In the genomic region with DNA sequence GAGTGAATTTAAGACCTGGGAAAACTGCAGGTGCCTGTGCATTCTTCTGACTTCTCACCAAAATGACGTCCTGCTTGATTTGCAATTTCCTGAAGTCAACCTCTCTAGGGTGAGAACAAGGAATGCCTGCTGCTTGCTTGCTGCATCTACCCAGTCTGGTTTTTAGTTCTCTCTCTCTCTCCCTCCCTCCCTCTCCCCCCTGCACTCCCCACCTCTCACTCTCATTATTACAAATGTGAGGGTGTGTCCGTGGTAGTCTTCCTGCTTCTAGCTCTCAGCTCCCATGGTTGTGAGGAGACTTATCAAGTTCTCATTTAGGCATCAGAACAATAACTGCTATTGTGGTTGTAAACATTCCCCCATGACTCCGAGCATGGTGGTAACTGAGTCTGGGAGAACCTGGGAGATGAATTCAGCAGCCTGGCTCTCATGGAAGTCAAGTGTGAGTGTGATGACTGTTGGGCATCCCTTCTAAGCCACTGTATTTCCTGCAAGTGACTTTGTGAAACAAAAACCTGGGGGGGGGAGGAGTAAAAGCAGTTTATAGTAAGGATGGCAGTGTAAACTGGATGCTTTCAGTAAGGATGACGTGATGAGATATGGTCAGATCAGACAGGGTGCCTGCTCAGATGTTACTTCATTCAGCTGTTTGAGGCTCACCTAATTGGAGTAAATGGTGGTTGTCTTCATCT, we compare ENCODE assay signal across 22 mouse cellular contexts.
DNase-seq lines count a peak whose midpoint lies in the region; ATAC-seq and TF ChIP-seq lines count a peak whose summit lies in the region.
"Had no signal": no experiment of that assay in that cellular context is flagged by ENCODE, and none has a peak within 500 bp of the region (broad histone marks: within the 10 kb centered on the region; RNA-seq: fewer than 3 reads in every experiment).

No protein-coding gene starts in this region.

- peaks cover 100% of the 10 kb centered on the region for H3K4me1 ChIP-seq in megakaryocyte, embryonic 14.5 days
- H3K4me1 ChIP-seq in CH12.LX (ENCODE audit: control insufficient read depth in 1 of 2, insufficient read depth in 2 of 2): peaks cover 8 to 71% of the 10 kb centered on the region in 2 experiments; a peak in 3 of 4 replicates
- H3K4me1 ChIP-seq in midbrain, embryonic 15.5 days: peaks cover 7% of the 10 kb centered on the region

- no peak overlapping the region for H3K4me2 ChIP-seq in CH12.LX (ENCODE audit: insufficient read depth, low read depth, poor library complexity, severe bottlenecking)
- no peak overlapping the region for H3K4me2 ChIP-seq in midbrain, embryonic 15.5 days
- H3K4me2 ChIP-seq: heart, embryonic 11.5 days; heart, embryonic 15.5 days; hindbrain, embryonic 13.5 days had no signal

- peaks cover 99% of the 10 kb centered on the region for H3K36me3 ChIP-seq in megakaryocyte, embryonic 14.5 days (replicated peaks; ENCODE audit: low read length)
- H3K36me3 ChIP-seq in CH12.LX (replicated peaks in 1 of 2; ENCODE audit: control insufficient read depth in 1 of 2, insufficient read depth in 1 of 2, low read length in 1 of 2): peaks cover 0 to 4% of the 10 kb centered on the region in 2 experiments
- no peaks in the 10 kb centered on the region for H3K36me3 ChIP-seq in midbrain, embryonic 15.5 days (replicated peaks)
- H3K36me3 ChIP-seq: heart, embryonic 15.5 days had no signal

- TF ChIP-seq CTCF in CH12.LX (conservative IDR thresholded peaks at IDR 0.05 in 1 of 2, IDR thresholded peaks at IDR 0.05 in 1 of 2; ENCODE audit: low read depth in 2 of 2, low read length in 2 of 2): no peak

- no peak overlapping the region for H3K27ac ChIP-seq in CH12.LX (ENCODE audit: insufficient read depth, low read depth)
- H3K27ac ChIP-seq in midbrain, embryonic 15.5 days: no peak overlapping the region
- H3K27ac ChIP-seq: embryonic facial prominence, embryonic 10.5 days; hindbrain, embryonic 13.5 days; hindbrain, postnatal 0 days had no signal

- 83% methylated on average over 4 of the region's 4 CpGs for WGBS in midbrain, embryonic 15.5 days

- dilution Hi-C loops in CH12.LX (cut with MboI; ENCODE audit: extremely low pct_ligation_motif_present, extremely low pct_unique_long_range_greater_than_20kb, low sequenced_read_pairs): no loop called here

- TF ChIP-seq POLR2A in CH12.LX (IDR thresholded peaks at IDR 0.05; ENCODE audit: low read depth, low read length): no peak

- no peaks in the 10 kb centered on the region for H3K27me3 ChIP-seq in megakaryocyte, embryonic 14.5 days (replicated peaks)
- no peaks in the 10 kb centered on the region for H3K27me3 ChIP-seq in CH12.LX (replicated peaks)
- H3K27me3 ChIP-seq in midbrain, embryonic 15.5 days (replicated peaks): no peaks in the 10 kb centered on the region
- H3K27me3 ChIP-seq: heart, embryonic 15.5 days; hindbrain, embryonic 13.5 days; Patski had no signal

- no peaks in the 10 kb centered on the region for H3K79me2 ChIP-seq in CH12.LX (replicated peaks; ENCODE audit: control insufficient read depth, extremely low read depth, insufficient read depth, poor library complexity, severe bottlenecking)

- 0 out of 2 replicates have a peak, but pooled peaks have one; percentile 43 for TF ChIP-seq EP300 in CH12.LX (IDR thresholded peaks at IDR 0.05; ENCODE audit: low read length)

- no peaks in the 10 kb centered on the region for H3K9me3 ChIP-seq in megakaryocyte, embryonic 14.5 days
- no peaks in the 10 kb centered on the region for H3K9me3 ChIP-seq in CH12.LX (replicated peaks; ENCODE audit: low read length)
- H3K9me3 ChIP-seq in midbrain, embryonic 15.5 days: no peaks in the 10 kb centered on the region
- H3K9me3 ChIP-seq: embryonic facial prominence, embryonic 10.5 days; heart, embryonic 15.5 days; hindbrain, embryonic 13.5 days had no signal

- TF ChIP-seq RAD21 in CH12.LX (IDR thresholded peaks at IDR 0.05; ENCODE audit: low read depth, low read length): no peak

- in situ Hi-C loops in CH12.LX (cut with MboI; ENCODE audit: low pct_ligation_motif_present, low pct_unique_long_range_greater_than_20kb, low sequenced_read_pairs): no loop called here

- no peak overlapping the region for H3K9ac ChIP-seq in CH12.LX (ENCODE audit: insufficient read depth, low read depth)
- H3K9ac ChIP-seq in midbrain, embryonic 15.5 days: no peak overlapping the region
- H3K9ac ChIP-seq: heart, embryonic 15.5 days; hindbrain, embryonic 13.5 days had no signal

- ATAC-seq in megakaryocyte, adult 5-6 weeks (ENCODE audit: poor library complexity, severe bottlenecking): no peak; the same call in 1 of the 2 replicates
- ATAC-seq in inflammation-experienced regulatory T-cells, adult 6 months: peak; percentile 11
- ATAC-seq in midbrain, embryonic 15.5 days (replicated peaks): no peak
- ATAC-seq: forebrain, embryonic 14.5 days; hindbrain, postnatal 0 days; Patski had no signal

- DNase-seq in CD4-positive helper T cell, adult 2 months (ENCODE audit: low read depth, low spot score): peak; percentile 70
- DNase-seq in CH12.LX (ENCODE audit: extremely low read depth): peak; percentile 35
- DNase-seq in lung, postnatal 25 days (ENCODE audit: low spot score): no peak
- DNase-seq: adrenal gland, adult 2 months; adrenal gland, postnatal 25 days; cerebellum, adult 18-20 months; cerebellum, adult 9-11 months; cerebellum, postnatal 36 days; gastrocnemius, postnatal 36 days; heart, adult 18-20 months; heart, postnatal 14 days had no signal

- H3K4me3 ChIP-seq in megakaryocyte, embryonic 14.5 days (replicated peaks): peak overlapping the region; percentile 62
- no peak overlapping the region for H3K4me3 ChIP-seq in CH12.LX (replicated peaks in 1 of 3; ENCODE audit: low read depth in 2 of 3, low read length in 2 of 3, poor library complexity in 1 of 3)
- H3K4me3 ChIP-seq in midbrain, embryonic 15.5 days: no peak overlapping the region
- H3K4me3 ChIP-seq: embryonic facial prominence, embryonic 10.5 days; heart, embryonic 15.5 days; hindbrain, embryonic 13.5 days had no signal

TF ChIP-seq in CH12.LX, 34 proteins besides CTCF, POLR2A, EP300 and RAD21:
- TF ChIP-seq ETS1 (conservative IDR thresholded peaks at IDR 0.05; ENCODE audit: low read depth, low read length): 0 out of 2 replicates have a peak, but pooled peaks have one; percentile 16
- TF ChIP-seq SIN3A (IDR thresholded peaks at IDR 0.05; ENCODE audit: low read length): peak; percentile 30; the same call in 1 of the 2 replicates
- peak; percentile 58 for TF ChIP-seq IRF4 (IDR thresholded peaks at IDR 0.05; ENCODE audit: low read depth, low read length)
- 0 out of 2 replicates have a peak, but pooled peaks have one; percentile 38 for TF ChIP-seq RCOR1 (conservative IDR thresholded peaks at IDR 0.05; ENCODE audit: low read depth, low read length)
- TF ChIP-seq ZNF384 (IDR thresholded peaks at IDR 0.05; ENCODE audit: low read depth, low read length): no peak
- TF ChIP-seq MAZ (IDR thresholded peaks at IDR 0.05; ENCODE audit: low read depth, low read length): peak; percentile 88
- no peak for TF ChIP-seq ZKSCAN1 (IDR thresholded peaks at IDR 0.05; ENCODE audit: borderline replicate concordance, low read depth, low read length)
TF ChIP-seq in CH12.LX: peak in this region for 5.
